Mouse (Mus musculus) bone marrow, adult 2 months (tissue): ENCODE results near the gene Ppox. TPM values are rescaled to one million over a fixed set of nuclear protein-coding genes. Genes with fewer than 3 reads are reported as not detected.

Source experiments
- H3K27ac ChIP-seq: fragments of 200-500 bp; 2 replicates; pipeline ENCODE4 v1.5.1; 2012; ENCODE audit warnings: low read depth, mild to moderate bottlenecking, control low read depth, inconsistent platforms, low read length; ENCODE audit not compliant: control insufficient read depth, poor library complexity, insufficient read depth
- H3K4me1 ChIP-seq: fragments of 200-500 bp; 2 replicates; pipeline ENCODE4 v1.6.1; 2011; ENCODE audit warnings: low read length; ENCODE audit not compliant: control insufficient read depth, insufficient read depth
- H3K4me3 ChIP-seq: fragments of 200-500 bp; replicated peaks from 2 replicates; pipeline ENCODE3; 2011; ENCODE audit warnings: mild to moderate bottlenecking, low read depth, low read length, control low read depth; ENCODE audit not compliant: control insufficient read depth
- CTCF ChIP-seq: fragments of 200-500 bp; IDR thresholded peaks from 2 replicates; pipeline ENCODE4 v1.5.1; 2011; ENCODE audit warnings: low read length, control low read depth; ENCODE audit not compliant: control insufficient read depth, insufficient read depth
- POLR2A ChIP-seq: fragments of 200-500 bp; IDR thresholded peaks from 2 replicates; pipeline ENCODE4 v1.6.1; 2011; ENCODE audit warnings: low read depth, mild to moderate bottlenecking, control low read depth, low read length, borderline replicate concordance; ENCODE audit not compliant: control insufficient read depth
- WGBS: fragments of 180-500 bp; shearing (Covaris S2); methylation state at CpG from one replicate; pipeline ENCODE4 v1.1.7; 2018; 5-methylcytosine and 5-hydroxymethylcytosine counted together
- polyA plus RNA-seq: library from polyadenylated mRNA; stranded (reverse); fragments of >200 nt; gene quantifications from 2 replicates; pipeline ENCODE4 v1.2.4, GENCODE M21; 2011; ENCODE audit warnings: low replicate concordance; ENCODE audit not compliant: missing spikeins, insufficient read depth, insufficient read length

Ppox gene
- polyA plus RNA-seq, 1 experiment = 282 TPM

GRCm38 (mm10) chr1:171226780-171227179, 54.2 kb downstream of the Ppox start:
- TF ChIP-seq POLR2A = no peak
- TF ChIP-seq CTCF = no peak
- WGBS = 48% methylated on average over 4 of the region's 4 CpGs
- no peak overlapping the region for H3K4me3 ChIP-seq
- H3K27ac ChIP-seq = no peak overlapping the region
- H3K4me1 ChIP-seq = no peaks in the 10 kb centered on the region

Other genes with a start within 250 kb of the Ppox start
- 18.2 and 56.7 TPM in 2 replicates for gene Fcgr3, start 216.3 kb downstream of the Ppox start, polyA plus RNA-seq
- not detected in 2 replicates for gene Cfap126, start 167.3 kb downstream of the Ppox start, polyA plus RNA-seq
- 63.6 and 72.1 TPM in 2 replicates for gene Sdhc, start 130.6 kb downstream of the Ppox start, polyA plus RNA-seq
- not detected in 2 replicates for gene Mpz, start 130.5 kb downstream of the Ppox start, polyA plus RNA-seq
- 4.3 and 5.1 TPM in 2 replicates for gene Pcp4l1, start 84.9 kb downstream of the Ppox start, polyA plus RNA-seq
- 0.80 and 1.0 TPM in 2 replicates for gene Nr1i3, start 67.2 kb downstream of the Ppox start, polyA plus RNA-seq
- gene Tomm40l, start 58.7 kb downstream of the Ppox start, polyA plus RNA-seq = 10.8 and 20.1 TPM in 2 replicates
- 66.3 and 203 TPM in 2 replicates for gene Apoa2, start 56.1 kb downstream of the Ppox start, polyA plus RNA-seq
- 102 and 317 TPM in 2 replicates for gene Fcer1g, start 46.8 kb downstream of the Ppox start, polyA plus RNA-seq
- 0.25 TPM in 1 of 2 replicates, not detected in the other for gene Adamts4, start 30.8 kb downstream of the Ppox start, polyA plus RNA-seq
- gene Ndufs2, start 29.8 kb downstream of the Ppox start, polyA plus RNA-seq = 109 and 134 TPM in 2 replicates
- 29.8 and 67.5 TPM in 2 replicates for gene B4galt3, start 10.9 kb downstream of the Ppox start, polyA plus RNA-seq
- 39.1 and 60.0 TPM in 2 replicates for gene Usp21, start 6.8 kb upstream of the Ppox start, polyA plus RNA-seq
- 34.0 and 84.2 TPM in 2 replicates for gene Ufc1, start 13.8 kb upstream of the Ppox start, polyA plus RNA-seq
- 31.6 and 49.7 TPM in 2 replicates for gene Dedd, start 48.0 kb upstream of the Ppox start, polyA plus RNA-seq
- 16.0 and 18.8 TPM in 2 replicates for gene Nit1, start 64.5 kb upstream of the Ppox start, polyA plus RNA-seq
- 73.2 and 94.4 TPM in 2 replicates for gene Pfdn2, start 64.5 kb upstream of the Ppox start, polyA plus RNA-seq
- gene Klhdc9, start 79.6 kb upstream of the Ppox start, polyA plus RNA-seq = 1.3 TPM in 1 of 2 replicates, not detected in the other
- 0.27 and 1.1 TPM in 2 replicates for gene Nectin4, start 88.9 kb upstream of the Ppox start, polyA plus RNA-seq
- gene Arhgap30, start 107.8 kb upstream of the Ppox start, polyA plus RNA-seq = 36.8 and 72.9 TPM in 2 replicates
- 48.6 and 92.2 TPM in 2 replicates for gene Usf1, start 130.1 kb upstream of the Ppox start, polyA plus RNA-seq
- 8.7 and 19.3 TPM in 2 replicates for gene Tstd1, start 137.7 kb upstream of the Ppox start, polyA plus RNA-seq
- gene F11r, start 156.3 kb upstream of the Ppox start, polyA plus RNA-seq = 13.2 and 21.5 TPM in 2 replicates
- 4.5 and 8.7 TPM in 2 replicates for gene Alyref2, start 222.3 kb upstream of the Ppox start, polyA plus RNA-seq